Mouse (Mus musculus) MN1 (cell line): ENCODE data around the gene Olfr1512.
"Not testable (repeated sequence)": the region's sequence is repeated elsewhere in the genome, so short reads cannot be mapped to it uniquely, and the experiment has no call there.

Experiments used
- DNase-seq: peaks from one replicate; pipeline ENCODE4 v3.0.0-alpha.2; 2016; ENCODE audit warnings: low spot score

Olfr1512 gene

DNA sequence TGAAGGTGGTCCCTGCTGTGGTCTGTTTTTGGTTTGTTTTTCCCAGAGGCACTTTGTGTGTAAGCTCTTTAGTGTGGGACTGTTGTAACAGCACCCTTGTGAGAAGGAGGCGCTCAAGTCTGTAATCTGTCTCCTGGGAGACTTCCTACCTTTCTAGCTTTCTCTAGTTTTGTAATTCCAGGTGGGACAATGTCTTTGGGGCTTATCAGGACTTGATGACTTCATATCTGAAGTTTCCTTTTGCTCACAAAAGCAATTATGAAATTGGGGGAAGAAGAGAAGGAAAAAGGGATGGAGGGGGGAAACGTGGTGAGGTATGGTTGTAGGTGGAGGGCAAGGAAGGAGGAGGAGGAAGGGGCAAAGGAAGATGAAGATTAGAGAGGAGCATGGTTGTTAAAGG lies at the start of gene Olfr1512:
TSS of gene Olfr1512 (minus strand) at position 101 of the 400 bp plus-strand sequence.
- DNase-seq, result no peak

DNA sequence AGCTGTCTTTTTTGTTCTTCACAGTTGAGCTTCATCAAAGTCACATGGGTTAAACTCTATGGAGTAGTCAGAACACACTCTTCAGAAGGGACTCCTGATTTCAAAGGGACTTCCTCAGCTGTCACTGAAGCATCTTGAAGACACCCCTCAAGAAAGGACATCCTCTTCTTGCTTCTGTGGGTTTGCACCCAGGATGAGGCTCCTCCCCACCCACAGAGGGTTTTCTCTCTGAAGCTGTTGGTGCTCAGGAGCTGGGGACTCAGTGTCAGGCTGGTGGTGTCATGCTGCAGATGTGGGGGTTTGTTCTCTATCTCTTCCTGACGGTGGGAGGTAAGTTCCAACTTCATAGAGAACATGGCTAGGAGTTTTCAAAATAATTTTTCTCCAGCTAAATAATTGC lies 48.7 kb upstream of the Olfr1512 start:
- DNase-seq, result no peak

DNA sequence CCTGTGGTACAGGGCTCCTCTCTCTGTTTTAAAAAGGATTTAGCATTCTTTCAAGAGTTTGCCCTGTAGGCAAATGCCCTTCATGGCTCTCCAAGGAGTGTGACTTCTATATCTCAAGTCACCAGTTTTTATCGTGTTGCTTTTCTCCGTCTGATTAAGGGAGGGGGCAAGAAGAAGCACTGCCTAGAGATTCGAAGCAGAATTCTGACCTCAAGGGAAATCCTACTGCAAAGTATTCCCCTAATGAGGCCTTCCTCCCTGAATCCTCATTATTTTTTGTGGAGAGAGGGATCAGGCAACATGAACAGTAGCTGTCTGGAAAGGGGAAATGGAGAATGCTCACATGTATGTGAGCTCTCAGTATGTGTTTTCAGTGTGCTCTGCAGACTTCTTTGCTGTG lies 35.3 kb upstream of the Olfr1512 start, which contains the start of gene Olfr1510:
TSS of gene Olfr1510 (minus strand) at position 101 of the 400 bp plus-strand sequence.
- DNase-seq, result no peak

DNA sequence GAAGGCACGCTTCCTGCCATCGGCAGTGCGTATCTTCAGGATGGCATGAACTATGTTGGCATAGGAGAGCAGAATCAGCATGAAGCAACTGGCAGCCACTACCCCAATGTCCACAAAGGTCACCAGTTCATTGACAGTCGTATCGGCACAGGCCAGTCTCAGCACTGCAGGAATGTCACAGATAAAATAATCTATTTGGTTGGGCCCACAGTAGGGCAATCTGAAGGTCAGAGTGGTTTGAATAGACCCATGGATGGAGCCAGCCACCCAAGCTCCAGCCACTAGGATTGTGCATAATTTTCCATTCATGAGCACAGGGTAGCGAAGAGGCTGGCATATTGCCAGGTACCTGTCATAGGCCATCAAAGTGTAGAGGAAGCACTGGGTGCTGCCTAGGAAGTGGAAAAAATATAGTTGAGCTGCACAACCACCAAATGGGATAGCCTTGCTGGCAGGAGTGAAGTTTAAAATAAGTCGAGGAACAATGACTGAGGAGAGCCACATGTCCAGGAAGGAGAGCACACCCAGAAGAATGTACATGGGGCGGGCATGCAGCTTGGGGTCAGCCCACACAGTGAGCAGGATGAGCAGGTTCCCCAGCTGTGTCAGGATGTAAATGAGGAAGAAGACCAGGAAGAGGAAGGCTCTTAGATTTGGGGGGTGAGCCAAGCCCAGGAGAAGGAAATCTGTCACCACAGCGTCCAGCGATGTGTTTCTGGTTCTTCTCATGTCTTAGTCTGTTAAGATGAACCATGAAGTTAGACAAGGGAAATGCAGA lies 31.4 kb upstream of the Olfr1512 start:
- not testable (repeated sequence) for DNase-seq

DNA sequence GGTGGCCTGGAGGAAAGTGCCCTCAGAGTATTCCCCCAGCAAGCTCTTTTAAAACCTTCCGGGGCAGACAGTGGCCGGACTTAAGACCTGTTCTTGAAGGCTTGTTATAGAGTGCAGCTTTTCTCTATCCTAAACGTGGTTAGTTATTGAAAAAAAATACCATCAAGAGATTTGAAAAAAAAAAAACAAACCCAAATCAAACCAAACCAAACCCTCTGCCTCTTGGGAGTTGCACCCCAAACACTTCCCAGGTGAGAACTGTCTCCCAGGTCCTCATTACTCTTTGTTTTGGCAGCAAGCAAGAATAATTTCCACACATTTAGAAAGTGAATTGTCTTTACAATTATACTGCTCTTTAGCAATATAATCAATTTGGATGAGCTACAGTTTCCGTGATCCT lies 18.3 kb upstream of the Olfr1512 start, which contains the start of gene Olfr1511:
TSS of gene Olfr1511 (minus strand) at position 101 of the 400 bp plus-strand sequence.
- no peak for DNase-seq

DNA sequence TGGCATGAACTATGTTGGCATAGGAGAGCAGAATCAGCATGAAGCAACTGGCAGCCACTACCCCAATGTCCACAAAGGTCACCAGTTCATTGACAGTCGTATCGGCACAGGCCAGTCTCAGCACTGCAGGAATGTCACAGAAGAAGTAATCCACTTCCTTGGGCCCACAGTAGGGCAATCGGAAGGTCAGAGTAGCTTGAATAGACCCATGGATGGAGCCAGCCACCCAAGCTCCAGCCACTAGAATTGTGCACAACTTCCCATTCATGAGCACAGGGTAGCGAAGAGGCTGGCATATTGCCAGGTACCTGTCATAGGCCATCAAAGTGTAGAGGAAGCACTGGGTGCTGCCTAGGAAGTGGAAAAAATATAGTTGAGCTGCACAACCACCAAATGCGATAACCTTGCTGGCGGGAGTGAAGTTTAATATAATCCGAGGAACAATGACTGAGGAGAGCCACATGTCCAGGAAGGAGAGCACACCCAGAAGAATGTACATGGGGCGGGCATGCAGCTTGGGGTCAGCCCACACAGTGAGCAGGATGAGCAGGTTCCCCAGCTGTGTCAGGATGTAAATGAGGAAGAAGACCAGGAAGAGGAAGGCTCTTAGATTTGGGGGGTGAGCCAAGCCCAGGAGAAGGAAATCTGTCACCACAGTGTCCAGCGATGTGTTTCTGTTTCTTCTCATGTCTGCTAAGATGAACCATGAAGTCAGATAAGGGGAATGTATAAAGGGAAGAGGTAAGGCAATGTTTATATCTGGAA lies 11.3 kb upstream of the Olfr1512 start:
- DNase-seq, result not testable (repeated sequence)

DNA sequence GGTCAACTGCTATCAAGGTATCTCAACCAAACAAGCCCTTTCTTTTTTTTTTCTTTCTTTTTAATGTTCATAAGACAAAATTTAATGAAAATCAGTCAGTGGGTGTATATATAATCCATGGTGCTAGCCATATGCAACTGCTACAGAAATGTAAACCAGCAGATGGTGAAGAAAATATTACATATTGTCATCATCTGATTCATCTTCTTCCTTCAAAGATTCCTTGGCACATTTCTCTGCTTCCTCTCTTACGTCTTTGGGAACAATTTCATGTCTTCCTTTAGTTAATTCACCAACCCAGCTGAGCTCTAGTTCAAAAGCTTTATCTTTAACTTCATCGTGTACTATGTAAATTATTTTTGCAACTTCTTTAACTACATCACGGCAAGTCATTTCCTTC lies 10.2 kb downstream of the Olfr1512 start:
- no peak for DNase-seq

DNA sequence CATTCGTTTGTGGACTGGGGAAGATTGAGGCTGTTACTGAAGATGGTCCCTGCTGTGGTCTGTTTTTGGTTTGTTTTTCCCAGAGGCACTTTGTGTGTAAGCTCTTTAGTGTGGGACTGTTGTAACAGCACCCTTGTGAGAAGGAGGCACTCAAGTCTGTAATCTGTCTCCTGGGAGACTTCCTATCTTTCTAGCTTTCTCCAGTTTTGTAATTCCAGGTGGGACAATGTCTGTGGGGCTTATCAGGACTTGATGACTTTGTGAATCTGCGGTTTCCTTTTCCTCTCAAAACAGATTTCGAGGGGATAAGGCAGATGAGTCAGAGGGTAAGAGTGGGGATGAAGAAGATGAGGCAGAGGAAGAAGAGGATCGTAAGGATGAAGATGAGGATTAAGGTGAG lies 22.7 kb downstream of the Olfr1512 start, which contains the start of gene Olfr1513:
TSS of gene Olfr1513 (minus strand) at position 101 of the 400 bp plus-strand sequence.
- no peak for DNase-seq

DNA sequence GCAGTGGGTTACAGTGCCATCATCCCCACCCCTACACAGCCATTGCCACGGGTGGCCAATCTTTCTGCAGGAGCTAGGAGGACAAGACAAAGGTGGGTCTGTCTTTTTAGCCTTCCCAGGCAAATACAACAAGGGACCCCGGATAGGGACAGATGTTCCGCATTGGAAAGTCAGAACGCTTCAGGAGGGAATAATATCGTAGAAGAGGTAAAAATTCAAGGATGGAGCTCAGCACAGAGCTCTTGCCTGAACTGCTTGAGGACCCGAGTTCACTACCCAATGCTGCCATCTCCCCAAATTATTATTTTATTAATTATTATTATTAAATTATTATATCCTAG lies 39.5 kb downstream of the Olfr1512 start:
- DNase-seq, result no peak

DNA sequence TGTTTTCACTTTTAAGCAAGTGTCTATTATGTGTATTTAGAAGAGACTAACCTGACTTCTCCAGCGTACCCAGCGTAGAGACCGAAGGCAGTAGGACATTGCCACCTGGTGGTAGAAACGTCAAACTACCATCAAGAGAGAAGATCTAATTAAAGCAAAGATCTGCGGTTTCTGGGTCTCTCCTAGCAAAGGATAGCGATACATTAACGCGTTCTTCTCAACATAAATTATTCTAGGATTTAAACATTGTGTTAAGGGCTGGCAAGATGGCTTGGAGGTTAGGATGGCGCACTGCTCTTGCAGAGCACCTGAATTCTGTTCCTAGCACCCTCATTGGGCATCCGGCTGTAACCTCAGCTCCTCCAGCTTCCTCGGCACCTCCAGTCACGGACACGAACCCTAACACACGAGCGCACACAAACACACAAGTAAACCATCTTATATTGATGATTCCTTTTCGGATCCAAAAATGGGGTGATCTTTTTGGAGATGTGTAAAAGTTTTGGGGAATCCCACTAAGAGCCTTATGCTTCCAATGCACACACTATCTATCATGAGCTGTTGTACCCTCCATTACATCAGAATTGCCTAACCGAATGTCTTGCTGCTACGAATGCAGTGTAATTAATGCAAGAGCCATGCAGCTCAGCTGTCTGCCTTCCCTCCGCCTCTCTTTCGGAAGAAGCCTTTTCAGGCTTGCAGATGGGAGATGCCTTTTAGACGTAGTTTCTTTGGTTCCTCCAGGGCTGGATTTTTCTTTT lies 40.0 kb downstream of the Olfr1512 start:
- peak; percentile 80 for DNase-seq

DNA sequence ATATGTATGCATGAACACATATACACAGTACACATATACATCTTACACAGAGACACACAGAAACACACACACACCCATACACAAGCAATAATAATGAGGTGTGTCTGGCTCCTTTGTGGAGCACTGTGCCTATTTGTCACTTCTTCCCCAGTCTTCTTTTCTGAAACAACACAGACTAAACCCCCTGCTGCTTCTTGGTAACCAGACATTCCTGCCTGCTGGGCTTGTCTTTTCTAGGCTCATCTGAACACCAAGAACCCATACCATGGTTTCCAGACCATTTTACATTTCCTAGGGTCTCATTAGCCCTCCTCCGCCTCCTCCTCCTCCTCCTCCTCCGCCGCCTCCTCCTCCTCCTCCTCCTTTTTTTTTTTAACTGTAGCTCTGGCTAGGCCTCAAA lies 46.8 kb downstream of the Olfr1512 start:
- no peak for DNase-seq

DNA sequence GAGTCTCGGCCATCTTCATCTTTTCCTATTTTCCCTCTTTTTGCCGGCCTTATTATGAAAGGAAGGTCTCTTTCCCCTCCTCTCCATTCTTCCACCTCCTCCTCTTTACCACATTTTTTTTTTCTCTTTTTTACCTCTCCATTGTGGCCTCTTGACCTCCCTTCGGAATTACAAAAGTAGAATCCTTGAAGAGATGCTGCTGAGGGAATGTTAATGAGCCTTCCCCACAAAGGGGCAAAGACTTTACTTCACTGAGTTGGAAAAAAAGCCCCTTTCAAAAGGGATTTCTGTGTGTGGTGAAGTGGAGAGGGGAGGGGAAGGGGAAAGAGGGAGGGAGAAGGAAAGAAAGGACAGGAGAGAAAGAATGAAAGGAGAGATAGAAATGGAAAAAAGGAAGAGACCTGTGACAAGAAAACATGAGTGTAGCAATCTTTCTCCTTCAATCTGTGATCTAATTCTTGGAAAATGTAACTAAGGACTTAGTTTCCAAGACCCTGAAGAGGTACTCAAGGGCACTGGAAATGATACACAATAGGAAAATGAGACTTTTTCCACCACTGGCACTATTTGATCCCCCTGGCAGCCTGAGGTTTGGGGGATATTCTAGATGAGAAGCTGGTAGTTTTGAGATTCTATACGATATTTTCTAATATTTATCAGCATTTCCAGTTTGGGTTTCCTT lies 47.8 kb downstream of the Olfr1512 start:
- no peak for DNase-seq

DNA sequence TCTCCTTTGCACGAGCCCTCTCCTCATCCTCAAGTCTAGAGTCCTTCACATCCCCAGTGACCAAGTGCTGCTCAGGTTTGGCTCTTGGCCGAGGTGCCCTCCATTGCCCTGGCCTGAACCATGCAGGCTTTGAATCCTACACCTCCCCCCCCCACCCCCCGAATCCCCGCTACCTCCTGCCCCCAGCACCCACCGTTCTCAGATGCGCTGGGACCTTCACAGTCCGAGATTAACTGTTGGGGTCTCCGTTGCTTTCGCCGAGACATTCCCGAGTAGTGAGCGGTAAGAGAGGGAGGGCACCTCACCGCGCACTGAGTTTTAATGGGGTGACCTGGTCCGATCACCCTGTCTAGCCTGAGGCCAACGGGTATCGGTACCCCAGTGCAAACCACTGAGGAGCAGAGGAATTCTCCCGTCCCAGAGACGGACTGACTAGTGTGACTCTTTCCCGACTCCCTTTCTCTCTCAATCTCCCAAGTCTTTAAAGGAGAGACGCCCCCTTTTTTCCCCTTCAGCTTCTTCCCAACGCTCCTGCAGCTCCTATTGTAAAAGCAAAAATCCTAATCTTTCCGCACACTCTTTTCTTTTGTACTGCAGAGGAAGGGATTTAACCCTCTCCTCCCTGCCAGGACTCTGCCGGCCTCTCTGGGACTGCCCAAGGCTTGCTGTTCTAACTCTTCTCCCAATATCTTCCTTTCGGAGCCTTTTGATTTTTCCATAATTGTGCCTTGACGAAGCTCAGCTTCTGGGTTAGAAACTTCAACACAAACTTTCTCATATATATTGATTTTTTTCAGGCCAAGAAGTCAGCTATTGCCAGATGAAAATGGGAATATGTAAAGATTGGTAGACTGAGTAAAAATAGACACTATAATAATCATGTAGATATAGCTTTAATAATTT lies 50.8 kb downstream of the Olfr1512 start, which contains the start of gene Sall2:
TSS of gene Sall2 (minus strand) at position 853 of the 903 bp plus-strand sequence.
- DNase-seq, result no peak

DNA sequence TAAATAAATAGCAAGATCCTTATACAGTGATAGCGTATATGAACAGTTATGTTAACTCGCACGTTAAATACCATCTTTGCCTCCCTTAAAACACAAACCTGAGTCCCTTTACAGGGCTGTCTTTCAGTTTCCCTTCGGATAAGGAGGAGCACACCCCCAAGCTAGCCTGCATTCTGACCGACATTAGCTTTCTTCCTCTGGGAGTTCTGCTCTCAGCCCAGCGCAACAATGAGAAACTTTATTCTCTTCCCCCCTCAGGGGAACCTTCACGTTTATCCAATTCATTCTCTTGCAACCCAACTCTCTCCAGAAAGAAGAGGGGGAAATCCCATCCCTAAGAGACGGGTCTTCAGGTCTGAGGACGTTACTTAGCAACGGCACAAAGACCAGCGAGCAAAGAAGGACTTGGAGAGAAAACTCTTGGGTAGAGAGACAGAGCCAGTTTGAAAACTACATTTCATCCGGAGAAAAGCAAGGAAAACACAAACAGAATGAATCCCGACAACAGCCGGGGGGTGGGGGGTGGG lies 51.5 kb downstream of the Olfr1512 start:
- DNase-seq, result no peak

DNA sequence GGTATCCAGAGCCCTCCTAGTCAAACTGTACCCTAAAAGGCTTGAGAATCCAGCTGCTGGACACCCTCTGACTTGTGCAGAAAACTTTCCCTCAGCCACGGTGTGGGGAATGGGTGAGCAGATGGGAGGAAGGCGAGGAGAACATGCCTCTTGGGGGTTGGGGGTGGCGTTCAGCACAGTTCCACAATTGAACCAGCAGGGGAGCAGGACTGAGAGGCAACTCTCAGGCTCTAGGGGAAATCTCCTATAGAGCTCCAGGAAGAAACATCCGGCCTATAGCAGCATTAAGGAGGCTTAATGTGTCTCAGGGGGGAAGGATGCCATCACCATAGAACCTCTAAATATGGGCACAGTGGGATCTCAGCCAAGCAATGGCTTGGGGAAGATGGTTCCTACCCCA lies 53.1 kb downstream of the Olfr1512 start:
- no peak for DNase-seq
